Mouse (Mus musculus): ENCODE data around the gene Lsp1.

Gene Lsp1

DNA sequence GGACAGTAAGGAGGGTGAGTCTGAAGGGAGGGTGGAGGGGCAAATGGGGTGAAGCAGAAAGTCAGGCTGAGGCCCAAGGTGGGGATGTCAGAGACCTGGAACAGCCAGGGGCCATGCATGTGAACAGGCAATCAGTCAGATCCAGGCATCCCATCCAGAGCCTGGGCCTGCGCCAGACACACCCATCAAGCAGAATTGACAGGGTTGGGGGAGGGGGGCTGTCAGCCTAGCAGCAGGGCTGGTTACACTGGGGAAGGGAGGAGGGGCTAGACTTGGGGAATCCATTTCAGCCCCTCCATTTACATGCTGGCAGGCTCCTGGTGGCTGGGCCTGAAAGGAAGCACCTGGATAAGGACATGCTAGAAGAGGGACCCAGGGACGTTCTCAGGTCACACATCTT, 45.3 kb downstream of the Lsp1 start:
- DNase-seq (ENCODE audit: low spot score in 2 of 2) = no peak

DNA sequence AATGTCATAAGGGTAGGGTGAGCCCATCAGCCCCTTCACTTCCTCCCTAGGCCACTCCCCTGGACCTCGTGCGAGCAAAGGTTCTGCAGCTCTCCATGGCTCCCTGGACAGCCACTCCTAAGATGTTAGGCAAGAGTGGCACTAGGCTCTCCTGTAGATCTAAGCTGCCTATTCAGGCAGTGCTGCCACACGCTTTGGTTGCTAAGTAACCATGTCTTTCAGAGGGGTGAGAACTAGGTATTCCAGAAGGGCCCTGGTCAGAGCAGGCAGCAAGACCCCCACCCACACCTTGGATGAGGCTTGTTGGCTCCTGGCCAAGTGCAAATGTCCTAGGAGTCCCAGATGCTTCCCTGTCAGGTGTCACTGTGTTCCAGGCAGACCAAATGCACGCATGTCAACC, 45.9 kb downstream of the Lsp1 start:
- no peak for DNase-seq (ENCODE audit: low spot score in 2 of 2)

DNA sequence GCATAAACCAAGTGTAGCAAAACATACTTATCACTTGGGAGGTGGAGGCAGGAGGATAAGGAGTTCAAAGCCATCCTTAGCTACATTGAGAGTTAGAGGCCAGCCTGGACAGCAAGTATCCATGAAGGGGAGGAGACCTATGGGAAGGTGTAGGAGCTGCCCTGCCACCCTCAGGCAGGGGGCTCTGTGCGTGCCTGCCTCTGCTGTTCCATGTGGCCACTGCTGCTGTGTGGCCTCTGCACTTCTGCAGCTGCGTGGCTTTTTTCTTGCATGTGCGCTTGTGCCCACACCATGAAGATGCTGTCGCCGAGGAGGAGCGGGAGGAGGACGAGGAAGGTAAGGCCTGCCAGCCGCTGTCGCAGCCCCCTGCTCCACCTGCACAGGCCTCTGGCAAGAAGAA, 46.8 kb downstream of the Lsp1 start:
- no peak for DNase-seq (ENCODE audit: low spot score in 2 of 2)

DNA sequence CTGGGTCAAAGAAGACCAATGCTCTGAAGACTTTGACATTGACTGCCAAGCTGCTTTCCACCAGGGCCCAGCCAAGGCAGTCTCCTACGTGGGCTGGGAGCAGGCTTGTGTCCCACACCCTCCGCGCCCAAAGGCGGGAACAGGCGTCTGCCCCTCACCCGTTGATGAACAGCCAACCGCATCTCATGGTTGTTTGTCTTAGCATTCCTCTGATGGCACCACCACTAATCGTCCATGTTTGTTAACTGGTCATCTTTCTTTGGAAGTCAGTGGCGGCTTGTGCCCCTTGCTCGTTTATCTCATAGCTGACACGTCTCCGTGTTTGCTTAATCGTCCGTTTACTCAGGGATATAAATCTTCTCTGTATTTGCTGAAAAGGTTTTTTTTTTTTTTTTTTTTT, 48.9 kb downstream of the Lsp1 start:
- no peak for DNase-seq (ENCODE audit: low spot score in 2 of 2)

DNA sequence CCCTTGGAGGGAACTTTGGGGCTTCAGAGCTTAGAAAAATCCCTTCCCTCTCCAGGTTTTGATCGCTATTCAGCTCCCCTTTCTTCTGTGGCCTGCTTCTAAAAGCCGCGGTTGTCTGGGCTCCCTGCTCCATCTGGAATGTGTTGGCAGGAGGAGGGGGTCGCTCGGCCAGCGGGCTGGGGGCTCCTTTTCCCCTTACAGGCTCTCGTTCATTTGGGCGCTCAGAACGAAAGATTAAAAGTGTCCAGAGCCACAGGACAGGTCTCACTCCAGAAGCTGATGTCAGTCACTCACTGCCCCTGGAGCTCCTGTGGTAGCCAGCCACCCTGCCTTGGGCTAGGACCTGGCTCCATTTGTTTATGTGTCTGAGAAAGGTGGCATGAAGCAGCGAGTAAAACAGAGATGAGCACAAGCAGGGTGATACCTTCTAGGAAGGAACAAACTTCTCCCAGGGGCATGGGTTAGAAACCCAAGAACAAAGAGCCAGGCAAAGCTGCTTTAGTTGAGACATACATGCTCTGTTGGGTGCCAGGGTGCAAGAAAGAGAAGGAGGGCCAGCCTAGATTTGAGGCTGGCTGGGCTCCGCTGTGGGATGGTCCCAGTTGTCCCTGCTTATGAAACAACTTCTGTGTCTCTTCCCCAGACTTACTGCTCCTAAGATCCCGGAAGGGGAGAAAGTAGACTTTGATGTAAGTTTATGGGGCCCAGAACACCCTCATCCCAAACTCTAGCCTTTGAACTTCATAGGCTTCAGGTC, 49.6 kb downstream of the Lsp1 start:
- DNase-seq (ENCODE audit: low spot score in 2 of 2) = no peak

DNA sequence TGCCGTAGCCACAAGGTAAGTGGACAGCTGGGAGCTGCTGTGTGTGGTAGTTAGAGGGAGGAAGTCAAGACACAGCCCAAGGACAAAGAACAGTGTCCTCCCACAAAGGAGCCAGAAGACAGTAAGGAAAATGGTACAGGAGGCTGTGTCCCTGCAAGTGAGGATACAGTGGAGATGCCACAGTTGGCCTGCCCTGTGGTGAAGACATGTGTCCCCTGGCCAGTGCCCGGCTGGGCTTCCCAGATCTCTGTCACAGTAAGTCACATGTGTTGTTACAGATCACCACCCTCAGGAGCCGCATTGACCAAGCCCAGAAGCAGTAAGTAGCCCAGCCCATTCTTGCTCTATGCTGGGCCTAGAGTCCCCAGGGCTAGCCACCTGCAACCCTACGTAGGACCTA, 53.4 kb downstream of the Lsp1 start:
- no peak for DNase-seq (ENCODE audit: low spot score in 2 of 2)

DNA sequence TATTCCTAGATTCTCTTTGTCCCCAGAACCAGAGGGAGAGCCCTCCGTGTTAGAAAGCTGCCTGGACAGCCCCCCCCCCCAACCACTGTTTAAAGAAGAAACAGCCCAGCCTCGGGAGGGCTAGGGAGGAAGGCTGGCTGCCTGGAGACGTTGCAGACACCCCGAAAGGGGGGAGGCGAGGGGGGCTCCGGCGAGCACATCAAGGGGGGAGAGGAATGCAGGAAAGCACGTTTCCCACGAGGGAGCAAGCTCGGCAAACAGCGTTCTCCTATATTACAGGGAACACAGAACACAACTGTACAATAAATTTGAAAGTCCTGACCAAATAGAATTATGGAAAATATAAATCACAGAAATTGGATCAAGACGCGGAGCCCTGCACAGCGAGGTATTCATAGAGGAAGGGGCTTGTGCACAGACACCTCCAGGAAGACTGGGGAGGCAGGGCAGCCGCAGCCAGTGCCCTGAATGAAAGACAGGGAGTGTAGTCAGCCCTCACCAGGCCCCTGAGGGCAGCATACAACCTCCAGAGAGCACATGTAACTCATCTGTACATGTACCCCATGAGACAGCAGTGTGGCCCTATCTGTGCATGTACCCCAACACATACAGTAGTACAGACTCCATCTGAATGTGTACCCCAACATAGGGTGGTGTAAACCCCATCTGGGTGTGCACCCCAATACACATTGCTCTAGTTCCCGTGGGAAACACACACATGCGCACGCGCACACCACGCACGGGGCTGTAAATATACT, 55.8 kb downstream of the Lsp1 start:
- DNase-seq (ENCODE audit: low spot score in 2 of 2) = no peak

DNA sequence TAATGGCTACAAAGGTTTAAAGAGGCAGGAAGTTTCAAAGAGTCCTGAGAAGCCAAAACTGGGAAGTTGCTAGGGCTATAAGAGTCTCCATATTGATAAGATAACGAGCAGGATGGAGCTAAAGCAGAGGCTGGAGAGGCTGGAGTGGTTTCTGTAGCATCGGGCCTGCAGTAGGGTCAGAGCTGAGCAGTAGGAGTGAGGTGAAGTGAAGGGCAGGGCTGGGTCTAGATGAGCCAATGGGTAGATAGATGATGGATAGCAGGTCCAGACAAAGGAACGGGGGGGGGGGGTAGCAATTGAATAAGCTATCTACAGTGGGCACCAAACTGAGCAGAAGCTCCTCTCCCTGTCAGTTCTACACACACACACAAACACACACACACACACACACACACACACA, 56.9 kb downstream of the Lsp1 start:
- DNase-seq (ENCODE audit: low spot score in 2 of 2) = no peak

DNA sequence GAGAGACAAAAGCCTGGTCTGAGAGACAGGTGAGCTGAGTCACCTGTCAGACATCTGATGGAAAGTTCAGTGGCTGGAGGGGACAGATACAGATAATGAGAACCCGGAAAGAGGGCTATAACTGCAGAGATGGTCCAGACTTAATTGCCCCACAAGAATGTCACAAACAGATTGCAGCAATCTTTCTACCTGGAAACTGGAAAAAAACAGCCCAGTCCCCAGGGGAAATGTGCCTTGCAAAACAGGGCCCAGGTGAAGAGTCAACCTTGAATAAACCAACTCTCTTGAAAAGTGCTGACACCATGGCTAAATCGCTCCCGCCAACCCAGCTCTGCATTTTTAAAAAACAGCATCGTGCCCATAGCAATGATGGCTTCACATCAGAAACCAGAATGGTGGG, 59.7 kb downstream of the Lsp1 start:
- DNase-seq (ENCODE audit: low spot score in 2 of 2) = no peak

DNA sequence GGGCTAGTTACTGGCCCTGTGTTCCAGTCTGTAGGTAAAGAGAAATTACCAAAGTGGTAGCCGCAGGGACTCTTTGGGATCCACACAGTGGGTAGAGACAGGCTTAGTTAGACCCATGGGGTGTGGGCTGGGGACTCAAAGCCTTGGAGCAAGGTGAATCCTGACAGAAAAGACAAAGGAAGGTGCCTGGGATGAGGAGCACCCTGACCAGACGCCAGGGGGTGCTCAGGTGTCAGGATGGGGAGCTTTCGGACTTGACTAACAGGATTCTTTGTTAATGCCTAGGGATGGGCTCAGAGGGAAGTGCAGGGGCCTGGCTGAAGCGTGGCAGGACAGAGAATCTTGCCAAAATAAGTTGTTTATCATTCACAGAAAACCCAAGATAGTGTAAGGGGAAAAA, 61.7 kb downstream of the Lsp1 start:
- peak; percentile 29 to 51 for DNase-seq (ENCODE audit: low spot score in 2 of 2)

DNA sequence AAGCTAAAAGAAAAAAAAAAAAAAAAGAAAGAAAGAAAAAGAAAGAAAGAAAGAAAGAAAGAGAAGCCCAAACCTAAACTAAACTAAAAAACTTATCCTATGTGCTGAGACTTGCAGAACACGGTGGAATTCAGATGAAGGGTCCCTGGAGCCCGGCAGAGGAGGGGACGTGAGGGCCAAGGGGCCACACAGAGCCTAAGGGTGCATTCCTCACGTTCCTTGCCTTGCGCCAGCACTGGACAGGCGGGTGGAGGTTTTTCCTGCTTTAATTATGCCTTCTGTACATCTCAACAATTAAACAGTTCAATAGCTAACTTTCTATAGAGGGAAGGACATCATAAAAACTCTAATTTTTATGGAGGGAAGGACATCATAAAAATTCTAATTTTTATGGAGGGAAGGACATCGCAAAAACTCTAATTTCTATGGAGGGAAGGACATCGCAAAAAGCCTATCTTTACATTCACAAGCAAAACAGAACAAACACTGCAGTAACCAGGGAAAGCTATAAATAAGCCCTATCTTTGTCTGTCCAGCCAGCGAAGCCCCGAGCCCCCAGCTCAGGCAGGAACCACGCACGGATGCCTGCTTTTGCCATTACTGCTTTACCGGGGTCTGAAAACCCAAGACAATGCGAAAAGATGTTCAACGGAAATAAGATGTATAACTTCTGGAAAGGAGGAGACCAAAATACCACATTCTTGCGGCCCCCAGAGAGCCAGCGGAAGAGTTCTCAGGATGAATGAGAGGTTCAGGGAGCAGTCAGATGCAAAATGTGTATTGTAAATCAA, 62.8 kb downstream of the Lsp1 start:
- no peak for DNase-seq (ENCODE audit: low spot score in 2 of 2)

DNA sequence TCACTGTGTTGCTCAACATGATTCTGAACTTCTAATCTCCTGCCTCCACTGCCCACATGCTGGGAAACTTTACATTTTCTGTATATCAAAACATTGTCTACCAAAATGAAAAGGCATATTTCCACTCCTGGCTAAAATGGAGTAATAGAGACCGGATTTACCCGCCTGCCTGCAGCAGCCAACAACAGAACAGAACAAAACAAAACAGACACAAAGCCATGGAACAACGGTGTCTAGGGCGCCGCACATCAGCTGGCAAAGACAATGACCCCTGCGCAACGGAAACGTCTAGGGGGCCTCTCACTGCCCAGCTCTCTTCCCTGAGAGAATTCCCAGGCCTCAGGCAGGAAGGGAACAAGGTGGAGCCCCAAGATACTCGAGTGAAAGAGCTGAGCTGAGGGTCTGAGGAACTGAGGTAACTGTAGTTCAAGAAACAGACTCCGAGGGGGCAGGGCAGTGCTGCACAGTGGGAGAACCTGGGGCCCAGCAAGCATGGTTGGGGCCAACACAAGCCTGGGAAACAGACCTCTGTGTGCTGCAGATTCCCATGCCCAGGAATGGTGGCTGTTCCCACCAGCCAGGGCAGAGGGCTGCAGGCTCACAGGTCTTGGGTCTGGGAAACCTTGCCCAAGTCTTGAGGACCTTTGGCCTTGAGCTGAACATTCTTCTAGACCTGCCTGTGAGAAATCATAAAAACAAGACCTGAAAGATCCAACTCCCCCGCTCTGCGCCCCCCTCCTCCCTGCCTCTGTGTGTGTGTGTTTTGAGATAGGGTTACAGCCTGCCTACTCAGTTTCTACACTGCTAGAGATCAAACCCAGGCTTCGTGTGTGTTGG, 65.0 kb downstream of the Lsp1 start:
- DNase-seq (ENCODE audit: low spot score in 2 of 2) = no peak

DNA sequence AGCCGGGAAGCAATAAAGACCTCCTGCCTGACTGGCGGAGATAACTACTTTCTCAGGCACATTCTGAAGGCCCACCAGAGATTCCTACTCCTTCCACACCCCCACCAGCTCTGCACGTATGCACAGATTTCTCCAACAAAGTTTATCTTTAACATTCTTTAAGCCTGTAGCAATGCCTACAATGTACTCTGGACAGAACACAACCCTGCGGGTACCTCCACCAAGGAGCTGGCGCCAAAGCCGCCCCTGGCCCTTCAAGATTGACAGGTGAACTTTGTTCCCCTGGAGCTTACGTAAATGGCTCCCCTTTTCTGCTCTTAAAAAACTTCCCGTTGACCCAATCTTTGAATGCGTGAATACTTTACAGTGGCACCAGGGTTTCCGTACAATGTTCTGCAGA, 68.7 kb downstream of the Lsp1 start:
- DNase-seq (ENCODE audit: low spot score in 2 of 2) = no peak

DNA sequence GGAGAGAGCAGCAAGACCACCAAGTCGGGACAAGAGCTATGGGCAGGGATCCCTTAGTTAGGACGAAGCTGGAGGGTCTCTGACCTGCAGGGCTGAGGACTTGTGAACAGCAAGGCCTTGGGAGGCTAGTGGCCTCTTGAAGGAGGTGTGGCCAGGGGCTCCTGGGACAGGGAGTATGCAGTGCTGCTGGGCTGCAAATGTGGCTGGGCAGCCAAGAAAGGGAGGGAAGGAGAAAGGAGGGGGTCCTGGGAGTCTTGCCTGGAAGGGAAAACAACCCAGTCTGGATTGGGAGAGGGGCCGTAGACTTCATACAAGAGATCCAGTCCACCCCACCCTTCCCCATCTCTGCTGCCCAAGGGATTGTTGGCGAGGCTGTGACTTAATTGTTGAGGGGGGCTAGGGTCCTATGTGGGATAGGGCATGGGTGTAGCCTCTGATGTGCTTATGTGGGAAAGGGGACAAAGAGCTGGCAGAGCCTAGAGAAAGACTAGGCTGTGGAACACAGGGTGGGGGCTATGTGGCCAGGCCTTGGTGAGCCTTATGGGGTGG, 71.4 kb downstream of the Lsp1 start:
- no peak for DNase-seq (ENCODE audit: low spot score in 2 of 2)

DNA sequence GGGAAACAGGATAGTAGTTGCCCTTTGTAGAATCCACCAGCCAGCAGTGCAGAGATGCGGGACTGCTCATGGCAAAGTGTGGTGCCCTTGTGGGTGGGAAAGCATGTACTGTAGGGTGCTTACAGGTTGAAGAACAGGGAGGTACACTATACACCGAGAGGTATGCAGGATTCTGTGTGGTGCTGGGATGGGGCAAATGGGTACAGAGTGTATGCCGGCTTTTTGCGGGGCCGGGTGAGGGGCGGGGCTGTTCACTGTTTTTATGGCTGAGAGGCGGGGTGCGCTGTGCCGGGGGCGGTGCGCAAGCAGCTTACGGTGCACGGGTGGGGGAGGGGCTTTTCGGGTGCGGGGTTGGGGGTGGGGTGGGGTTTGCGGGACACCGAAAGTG, 72.1 kb downstream of the Lsp1 start, which contains the start of gene Mrpl23:
Gene Mrpl23, plus strand, starts transcription at position 16 of the 388 bp plus-strand sequence.
- DNase-seq (ENCODE audit: low spot score in 2 of 2) = peak in 1 of 2 experiments; percentile 10

DNA sequence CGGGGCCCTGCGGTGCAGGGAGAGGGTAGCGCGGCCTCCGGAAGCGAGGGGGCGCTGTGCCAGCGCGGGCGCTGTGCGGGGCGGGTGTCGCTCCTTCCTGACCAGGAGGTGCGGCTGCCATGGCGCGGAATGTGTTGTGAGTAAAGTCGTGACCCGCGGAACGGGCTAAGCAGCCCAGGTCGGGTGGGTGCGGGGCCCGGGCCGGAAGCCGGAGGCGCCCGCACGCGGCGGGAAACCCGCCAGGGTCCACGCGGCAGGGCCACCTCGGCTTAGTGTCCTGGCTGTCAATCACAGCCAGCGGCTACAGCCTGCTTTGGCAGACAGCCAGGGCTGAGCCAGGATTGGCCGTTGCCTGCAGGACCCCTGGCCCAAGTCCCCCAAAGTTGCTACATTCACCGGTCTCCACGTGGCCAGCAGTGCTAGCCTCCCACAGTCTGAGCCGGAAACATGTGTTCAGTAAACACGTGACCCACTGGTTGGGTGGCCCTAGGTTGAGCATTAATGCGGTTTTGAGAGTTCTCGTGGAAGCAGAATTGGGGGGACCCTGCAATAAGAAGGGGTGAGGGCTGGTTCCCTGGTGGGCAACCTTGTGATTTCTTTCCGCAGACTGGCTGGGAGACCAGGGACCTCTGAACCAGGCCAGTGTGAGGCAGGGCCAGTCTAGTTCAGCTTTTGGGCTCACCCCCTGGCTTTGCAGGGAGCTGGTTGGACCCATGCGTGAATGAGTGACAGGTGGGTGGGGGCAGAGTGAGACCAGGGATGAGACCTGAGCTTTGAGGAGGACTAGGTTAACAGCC, 72.6 kb downstream of the Lsp1 start:
- peak; percentile 76 to 81 for DNase-seq (ENCODE audit: low spot score in 2 of 2)

DNA sequence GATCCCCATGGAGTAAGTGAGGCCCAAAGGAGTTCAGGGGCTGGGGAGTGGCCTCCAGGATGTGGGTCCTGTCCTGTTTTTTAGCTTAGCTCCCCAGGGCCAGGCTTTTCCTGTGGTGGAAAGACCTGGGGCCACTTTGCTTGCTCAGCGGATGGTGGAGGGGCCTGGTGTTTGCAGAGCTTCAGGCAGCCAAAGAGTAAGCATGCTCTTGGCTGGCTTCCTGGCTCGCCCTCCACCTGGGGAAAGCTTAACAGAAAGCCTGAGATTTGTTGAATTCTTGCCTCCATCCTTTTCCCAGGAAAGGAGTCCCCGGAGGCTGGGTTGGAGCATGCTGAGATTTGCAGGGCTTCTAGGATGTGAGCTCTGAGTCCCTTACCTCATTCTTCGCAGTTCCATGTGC, 74.5 kb downstream of the Lsp1 start:
- no peak for DNase-seq (ENCODE audit: low spot score in 2 of 2)

DNA sequence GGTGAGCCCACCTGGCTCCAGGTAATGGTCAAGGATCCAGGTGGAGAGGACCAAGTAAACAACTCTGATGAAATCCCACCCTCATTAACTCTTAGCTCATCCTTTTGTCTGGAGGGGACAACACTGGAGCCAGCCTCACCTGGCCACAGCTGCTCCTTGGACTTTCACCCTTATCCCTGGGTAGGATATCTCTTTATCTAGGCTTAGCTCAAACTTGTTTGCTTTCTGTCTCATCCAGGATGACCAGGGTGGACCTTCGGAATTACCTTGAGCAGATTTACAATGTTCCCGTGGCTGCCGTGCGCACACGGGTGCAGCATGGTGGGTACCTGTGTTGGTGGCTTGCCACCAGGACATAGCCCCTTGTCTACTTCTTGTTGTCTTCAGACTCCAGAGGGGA, 75.2 kb downstream of the Lsp1 start:
- no peak for DNase-seq (ENCODE audit: low spot score in 2 of 2)

DNA sequence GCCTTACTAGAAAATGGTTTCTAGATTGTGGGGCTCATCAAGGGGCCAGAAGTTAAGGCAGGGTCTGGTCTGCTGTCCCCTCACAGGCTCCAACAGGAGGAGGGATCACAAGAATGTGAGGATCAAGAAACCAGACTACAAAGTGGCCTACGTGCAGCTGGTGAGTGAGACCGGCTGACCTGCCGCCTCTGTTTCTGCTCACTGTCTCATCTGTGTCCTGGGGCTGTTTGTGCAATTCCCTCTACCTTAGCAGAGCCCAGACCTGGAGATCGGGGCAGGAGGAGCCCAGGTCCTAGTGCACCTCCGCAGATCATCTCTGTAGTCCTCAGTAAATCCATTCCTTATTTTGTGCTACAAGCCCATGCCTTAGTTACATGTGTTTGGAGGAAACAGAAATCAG, 76.6 kb downstream of the Lsp1 start:
- DNase-seq (ENCODE audit: low spot score in 2 of 2) = no peak

DNA sequence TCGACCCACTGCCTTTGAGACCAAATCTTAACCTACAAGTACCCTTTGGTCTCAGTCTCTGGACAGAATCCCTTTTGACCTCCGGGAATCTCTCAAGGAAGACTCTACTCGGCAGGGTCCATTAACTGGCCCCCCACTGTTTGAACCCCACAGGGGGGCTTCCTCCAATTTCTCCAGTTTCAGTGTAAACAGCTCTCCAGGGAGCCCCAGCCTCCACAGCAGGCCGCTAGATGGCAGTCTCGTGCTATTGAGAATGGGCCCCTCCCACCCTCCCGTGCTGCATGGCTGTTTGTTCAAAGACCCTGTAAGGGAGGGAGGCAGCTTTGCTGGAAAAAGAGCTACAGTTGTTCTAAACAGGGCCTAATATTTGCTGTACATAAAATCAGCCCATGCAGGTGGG, 77.3 kb downstream of the Lsp1 start:
- DNase-seq (ENCODE audit: low spot score in 2 of 2) = peak in 1 of 2 experiments; percentile 51

DNA sequence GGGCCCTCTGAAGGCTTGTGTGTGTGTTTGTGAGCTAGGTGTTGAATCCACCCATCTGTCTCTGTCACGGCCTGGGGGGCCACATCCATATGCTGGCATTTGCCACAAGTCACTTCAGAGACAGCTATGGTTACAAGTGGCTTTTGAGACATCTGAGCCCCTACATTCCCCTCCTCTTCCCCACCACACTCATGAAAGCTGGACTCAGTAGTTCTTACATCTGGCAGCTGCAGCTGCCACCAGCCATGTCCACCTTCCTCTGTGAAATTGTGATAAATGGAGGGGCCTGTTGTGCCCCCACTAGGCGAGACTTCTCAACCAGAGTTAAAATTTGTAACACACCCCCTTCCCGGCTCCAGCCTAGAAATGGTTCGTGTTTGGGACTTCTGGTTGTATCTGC, 77.7 kb downstream of the Lsp1 start:
- DNase-seq (ENCODE audit: low spot score in 2 of 2) = no peak

Measured in urinary bladder, adult 18-20 months (tissue).